Mouse (Mus musculus) cerebellum, adult 9-11 months (tissue): ENCODE measurements at regions not wholly inside any gene's neighbourhood (a gene's known extent, or its start where the extent isn't known, plus 50 kb on each side); places are given as distances from the start of the nearest gene placed in this dataset.

Experiments used
- DNase-seq: peaks from one replicate; pipeline ENCODE4 v3.0.0; 2022

DNA sequence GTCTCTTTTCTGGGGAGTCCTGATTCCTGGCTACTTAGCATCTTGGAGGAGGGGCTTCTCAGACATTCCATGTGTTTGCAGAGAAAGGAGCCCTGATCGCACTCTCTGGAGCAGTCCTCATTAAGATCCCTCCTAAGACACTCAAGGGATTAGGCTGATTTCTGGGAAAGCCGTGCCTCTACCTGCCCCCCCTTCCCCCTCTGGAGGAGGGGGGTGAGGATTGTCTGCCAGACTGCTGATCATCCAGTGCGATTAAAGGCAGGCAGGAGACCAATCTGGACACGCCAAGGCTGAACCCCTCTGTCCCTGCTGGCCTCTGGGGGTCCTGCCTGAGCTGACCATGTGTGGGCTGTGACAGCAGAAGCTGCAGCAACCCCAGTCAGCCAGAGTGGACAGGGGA, 65.4 kb downstream of the Vegfa start:
- no peak for DNase-seq

DNA sequence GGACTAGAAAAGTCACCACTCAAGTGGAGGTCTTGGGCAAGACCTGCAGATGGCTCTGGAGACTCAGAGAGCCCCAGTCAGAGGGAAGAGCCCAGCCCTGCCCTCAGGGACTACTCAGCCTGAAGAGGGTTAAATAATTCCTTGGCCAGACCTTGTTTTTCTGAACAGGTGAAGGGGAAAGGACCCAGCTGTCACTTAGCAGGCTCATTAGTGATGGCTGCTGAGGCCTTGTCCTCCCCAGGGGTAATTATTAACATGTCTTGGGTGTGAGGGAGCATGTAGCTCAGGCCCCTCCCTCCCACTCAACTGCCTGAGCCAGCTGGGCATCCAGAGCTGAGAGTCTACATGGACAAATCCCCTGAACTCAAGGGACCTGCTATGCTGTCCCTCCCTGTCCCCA, 68.1 kb downstream of the Vegfa start:
- DNase-seq, result no peak

DNA sequence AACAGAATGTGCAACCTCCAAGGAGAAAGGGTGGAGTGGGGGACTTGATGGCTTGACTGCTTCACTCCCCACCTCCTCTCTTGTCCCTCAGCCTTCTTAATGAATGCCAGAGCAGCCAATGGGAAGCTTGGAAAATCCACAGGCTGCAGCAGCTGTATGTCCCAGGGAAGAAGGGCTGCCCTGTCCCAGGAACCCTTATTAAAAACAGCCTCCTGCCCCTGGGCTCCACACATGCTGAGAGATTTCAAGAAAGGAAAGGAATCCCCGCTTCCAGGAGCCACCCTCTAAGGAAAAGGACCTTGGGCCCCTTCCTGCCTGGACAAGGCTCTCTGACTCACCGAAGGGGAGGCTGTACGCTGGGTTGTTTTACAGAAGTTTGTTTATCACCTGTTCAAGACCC, 68.8 kb downstream of the Vegfa start:
- no peak for DNase-seq

DNA sequence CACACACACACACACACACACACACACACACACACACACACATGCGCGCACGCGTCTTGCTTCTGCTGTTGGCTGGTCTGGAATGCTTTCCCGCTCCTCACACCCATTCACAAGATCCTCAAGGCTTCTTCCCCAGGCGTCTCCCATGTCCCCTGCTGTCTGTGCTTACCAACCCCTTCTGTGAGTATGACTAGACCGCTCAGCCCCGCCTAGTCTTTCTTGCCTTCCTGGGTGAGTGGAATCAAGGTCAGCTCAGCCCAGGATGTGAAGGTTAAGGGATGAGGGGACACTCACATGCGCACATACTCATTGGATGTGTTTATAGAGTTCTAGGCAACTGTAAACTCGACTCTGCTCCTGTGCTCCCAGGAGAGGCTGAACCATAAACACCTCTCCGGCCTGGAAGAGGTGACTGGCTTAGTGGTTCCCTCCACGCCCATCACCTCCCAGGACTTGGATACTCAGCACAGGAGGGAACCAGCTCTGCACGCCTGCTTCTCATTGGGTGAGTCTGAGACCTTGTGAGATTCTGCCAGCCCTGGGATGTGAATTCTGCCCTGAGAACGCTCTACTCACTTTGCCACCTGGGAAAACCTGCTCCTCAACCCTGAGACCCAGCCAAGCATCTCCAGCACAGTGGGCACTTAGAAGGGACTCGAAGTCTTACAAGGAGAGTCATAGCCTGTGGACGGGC, 70.4 kb downstream of the Vegfa start:
- no peak for DNase-seq

DNA sequence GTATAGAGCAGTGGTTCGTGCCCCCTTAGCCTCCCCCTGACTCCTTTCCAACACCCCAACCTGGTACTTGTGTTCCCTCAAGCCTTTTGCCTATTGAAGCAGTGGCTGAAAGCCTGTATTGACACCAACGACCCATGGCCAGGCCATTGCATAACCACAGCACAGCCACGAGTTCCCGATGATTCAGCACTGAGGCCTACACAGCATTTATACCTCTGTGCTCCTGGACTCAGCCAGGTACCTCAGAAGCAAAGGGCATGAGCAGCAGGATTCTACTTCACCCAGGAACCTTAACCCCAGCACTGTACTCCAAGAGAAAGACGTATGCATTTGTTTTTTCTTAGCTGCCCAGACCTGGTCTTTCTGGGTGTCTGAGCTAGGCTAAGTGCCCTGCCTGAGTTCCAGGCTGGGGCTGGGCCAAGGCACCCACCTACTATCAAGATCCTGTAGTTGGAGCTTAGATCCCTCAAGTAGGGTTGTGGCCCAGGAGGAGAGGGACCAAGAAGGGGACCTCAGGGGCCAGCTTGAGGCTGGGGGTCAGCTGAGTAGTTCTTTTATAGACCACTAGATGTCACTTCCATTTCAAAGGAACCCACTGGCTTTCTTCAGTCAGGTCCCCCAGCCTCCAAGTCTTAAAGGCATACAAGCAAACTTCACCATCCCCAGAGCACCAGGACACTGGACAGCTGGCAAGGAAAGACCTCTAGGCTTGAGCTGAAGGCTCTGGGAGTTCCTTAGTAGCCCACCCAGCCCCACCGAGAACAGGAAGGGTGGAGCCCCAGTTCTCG, 73.9 kb downstream of the Vegfa start:
- DNase-seq, result no peak

DNA sequence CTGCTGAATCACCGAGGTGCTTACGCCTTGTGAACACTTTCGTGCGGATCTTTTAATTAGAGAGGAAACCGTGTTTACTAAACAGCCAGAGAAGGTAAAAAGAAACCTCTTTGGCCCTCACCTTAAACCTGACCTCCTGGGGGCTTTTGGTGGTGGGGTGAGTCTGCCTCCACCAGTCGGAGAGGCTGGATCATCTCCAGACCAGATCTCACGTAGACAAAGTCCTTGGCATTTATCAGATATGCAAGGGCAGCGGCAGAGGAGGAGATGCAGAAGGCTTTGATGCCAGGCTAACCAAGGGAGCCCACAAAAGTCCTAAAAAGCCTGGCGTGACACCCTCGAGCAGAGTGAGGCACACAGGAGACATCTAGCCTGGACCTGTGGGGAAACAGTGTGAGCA, 76.7 kb downstream of the Vegfa start:
- no peak for DNase-seq

DNA sequence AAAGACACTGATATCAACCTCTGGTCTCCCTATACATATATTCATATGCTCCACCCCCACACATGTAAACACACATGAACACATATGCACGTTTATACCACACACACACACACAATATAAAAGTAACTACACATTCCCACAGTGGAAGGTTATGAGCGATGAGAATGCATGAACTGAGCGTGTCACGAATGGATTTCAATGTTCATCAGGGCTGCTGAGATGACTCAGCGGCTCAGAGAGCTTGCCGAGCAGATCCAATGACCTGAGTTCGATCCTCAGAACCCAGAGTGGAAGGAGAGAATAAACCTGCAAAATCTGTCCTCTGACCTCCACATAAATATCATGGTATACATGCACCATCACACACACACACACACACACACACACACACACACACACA, 77.3 kb downstream of the Vegfa start:
- DNase-seq, result no peak

DNA sequence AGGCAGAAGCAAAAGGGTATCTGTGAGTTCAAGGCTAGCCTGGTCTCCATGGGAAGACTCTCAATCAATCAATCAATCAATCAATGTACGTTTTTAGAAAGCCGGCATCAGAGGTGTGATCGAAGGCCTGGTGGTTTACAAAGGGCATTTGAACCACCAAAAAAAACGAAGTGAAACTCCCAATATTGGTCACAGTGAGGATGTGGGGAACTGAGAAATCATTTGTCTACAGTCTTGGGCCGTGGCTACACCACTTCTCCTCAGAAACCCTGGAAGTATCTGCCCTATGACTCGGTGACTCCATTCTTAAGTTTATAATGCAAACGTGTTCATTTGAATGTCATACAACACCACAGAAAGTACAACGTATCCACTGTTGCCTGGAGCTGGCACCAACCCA, 78.6 kb downstream of the Vegfa start:
- no peak for DNase-seq

DNA sequence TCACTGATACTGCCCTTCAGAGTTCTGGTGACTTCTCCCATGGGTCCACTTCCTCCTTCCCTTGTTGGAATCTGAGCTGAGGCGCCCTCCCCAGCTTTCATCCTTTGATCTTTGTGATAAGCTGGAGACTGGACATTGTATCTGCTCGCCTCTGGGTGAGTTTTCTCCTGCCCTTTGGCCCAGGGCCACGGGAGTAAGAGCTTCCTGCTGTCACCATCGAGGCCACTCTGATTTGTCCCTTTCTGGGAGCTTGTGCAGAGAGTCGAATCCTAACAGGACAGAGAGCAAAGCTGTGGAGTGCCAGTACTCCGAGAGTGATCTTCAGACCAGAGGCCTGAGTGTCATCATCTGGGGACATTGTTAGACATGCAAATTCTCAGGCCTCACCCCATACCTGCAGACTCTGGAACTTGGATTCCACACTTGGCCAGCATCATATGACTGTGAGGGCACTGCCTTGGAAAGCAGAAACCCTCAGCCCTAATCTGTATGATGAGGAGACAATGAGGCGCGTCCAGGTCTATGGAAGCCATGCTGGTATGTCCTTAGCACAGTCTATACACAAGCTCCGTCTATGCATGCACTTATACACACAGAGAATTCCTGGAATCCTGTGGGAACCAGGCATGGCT, 81.5 kb downstream of the Vegfa start:
- no peak for DNase-seq

DNA sequence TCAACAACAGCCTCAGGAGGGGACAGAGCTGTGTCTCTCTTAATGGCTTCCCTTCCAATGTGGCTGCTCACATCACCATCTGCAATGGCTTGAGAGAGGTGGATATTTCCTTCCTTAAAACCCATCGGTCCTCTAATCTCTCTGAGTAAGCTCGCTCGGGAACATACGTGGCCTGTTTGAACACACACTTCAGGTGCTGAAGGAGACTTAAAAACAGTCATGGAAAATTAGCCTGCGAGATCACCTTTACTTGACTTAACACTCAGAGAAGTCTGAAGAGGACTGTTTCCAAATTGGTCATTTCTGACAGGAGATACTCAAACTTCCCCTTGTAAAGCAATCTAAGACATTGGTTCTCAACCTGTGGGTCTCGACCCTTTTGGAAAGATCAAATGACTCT, 83.0 kb downstream of the Vegfa start:
- DNase-seq, result no peak

DNA sequence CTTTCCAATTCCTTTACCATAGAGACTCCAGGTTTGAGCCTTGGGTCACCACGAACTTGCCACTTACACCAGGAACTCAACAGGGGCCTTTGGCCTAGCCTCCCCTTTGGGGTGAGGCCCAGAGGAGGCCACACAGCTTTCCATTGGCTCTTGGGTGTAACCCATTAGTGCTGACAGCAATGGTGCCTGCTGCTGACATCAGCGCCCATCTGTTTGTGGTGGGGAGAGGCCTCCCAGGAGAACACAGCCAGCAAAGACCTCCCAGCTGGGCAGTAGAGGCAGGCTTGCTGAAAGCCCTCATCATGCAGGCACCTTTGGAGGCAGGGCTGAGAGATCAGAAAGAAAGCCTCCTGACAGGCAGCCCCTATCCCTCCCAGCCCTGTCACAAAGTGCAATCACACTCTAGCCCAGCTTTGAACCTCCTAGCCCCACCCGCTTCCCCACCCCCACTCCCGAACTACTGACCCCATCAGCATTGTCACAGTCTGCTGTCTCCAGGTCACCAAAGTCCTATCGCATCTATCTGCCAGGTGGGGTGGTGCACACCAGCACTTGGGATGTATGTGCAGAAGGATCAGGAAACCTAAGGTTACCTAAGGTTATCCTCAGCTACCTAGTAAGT, 83.7 kb downstream of the Vegfa start:
- no peak for DNase-seq

DNA sequence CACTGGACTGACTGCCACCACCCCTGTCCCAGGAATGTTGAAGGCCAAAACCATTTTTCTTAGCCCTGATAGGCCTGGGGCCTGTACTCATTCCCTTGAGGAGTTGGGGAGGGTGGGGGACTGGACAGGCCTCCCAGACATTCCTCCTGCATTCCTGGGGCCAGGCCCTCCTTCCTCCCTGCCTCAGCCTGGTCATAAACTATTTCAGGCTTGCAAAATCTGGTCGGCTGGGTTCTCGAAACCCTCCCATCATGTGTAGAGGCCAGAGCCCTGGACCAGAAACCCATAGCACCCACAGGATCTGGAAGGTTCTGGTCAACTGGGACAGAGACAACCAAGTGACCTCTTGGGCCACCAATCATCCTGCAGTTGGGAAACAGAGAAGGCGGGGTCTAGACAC, 87.2 kb downstream of the Vegfa start:
- DNase-seq, result no peak

DNA sequence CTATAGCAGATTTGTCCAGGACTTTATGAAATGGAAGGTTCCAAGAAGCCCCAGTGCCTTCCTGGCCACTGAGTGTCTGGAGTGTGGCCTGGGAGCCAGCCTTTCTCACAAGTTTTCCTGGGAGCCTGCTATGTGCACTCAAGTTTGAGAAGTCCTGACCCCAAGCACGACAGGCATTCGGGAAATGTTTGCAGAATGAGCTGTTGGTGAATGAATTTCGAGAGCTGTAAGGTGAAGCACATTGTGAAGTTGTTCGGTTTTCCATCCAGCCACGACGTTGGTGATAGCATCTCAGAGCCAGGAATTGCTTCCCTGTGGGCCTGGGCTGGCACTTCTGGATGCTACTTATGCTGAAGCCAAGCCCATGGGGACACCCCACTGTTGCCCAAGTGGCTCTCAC, 88.9 kb downstream of the Vegfa start:
- no peak for DNase-seq

DNA sequence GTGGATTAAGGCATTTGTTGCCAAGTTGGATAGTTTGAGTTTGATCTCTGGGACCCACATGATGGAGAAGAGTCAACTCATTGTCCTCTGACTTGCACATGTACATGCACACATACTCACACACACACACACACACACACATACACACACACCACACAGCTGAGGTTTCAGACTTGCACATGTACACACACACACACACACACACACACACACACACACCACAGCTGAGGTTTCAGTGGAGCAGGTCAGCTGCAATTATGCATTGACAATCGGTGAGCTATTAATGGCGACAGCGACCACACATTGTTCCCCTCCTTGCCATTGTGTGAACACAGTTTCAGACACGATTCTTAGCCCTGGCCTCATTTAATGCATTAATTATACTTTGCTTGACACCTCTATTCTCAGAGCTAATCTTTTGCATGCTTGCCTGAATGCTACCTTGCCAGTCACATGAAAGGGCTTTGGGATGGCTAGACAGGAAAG, 90.2 kb downstream of the Vegfa start:
- no peak for DNase-seq

DNA sequence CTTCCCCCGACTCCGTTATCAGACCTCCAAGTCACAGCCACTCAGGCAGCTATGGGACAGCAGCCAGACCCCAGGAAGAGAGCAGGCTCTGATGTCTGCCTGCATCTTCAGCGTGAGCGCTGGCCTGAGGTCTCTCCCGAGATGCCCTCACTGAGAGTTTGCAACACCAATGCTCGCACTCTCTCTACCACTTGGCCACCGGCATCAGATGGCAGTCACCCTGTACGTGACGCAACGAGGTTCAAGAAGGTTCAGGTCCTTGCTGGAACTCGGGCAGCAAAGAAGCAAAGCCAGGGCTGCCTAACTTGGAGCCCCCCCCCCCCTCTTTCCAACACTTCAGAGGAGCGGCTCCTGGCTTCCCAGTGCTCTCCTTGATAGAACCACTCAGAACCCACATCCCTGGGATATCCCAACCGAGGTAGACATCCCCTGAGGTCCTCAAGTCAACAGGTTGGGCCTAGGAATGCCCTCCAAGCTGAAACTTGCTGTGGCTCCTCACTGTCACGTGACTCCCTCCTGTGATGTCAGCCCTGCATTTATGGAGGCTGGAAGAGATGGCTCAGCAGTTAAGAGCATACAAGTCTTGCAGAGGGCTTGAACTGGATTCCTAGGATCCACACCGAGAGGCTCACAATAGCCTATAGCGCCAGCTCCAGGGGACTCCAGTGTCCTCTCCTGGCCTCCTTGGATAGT, 91.9 kb downstream of the Vegfa start:
- no peak for DNase-seq

DNA sequence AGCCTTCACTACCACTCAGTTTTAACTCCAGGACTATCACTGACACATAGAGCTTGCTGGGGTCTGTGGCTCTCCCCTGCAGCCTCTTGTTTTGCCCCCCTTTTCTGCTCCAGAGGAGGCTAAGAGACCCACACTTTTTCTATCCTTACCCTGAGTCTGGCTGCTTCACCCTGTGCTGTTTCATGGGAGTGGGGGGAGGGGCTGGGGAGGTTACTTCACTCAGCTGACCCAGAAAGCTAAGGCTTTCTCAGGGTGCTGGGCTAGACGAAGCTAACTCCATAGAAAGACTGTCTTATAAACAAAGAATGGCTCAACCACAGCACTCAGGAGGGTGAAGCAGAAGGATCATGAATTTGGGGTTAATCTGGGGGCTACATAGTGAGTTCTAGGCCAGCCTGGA, 93.9 kb downstream of the Vegfa start:
- no peak for DNase-seq

DNA sequence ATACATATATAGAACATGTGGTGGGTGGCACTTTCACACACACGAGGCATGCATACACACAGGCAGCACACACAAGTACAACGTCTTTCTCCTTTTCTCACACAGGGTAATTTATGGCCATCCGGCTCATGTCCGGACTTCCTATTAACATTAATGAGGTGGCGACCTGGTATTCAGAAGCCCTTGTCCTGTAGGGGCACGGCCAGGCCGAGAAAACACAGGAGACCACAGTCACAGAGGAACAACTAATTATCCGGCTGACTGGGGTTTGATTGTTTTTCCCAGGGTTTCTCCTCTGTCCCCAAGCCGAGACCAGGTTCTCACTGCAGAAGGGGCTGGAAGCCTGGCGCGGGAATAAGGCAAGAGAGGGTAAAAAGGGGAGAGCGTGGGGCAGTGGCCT, 95.6 kb downstream of the Vegfa start:
- DNase-seq, result no peak

DNA sequence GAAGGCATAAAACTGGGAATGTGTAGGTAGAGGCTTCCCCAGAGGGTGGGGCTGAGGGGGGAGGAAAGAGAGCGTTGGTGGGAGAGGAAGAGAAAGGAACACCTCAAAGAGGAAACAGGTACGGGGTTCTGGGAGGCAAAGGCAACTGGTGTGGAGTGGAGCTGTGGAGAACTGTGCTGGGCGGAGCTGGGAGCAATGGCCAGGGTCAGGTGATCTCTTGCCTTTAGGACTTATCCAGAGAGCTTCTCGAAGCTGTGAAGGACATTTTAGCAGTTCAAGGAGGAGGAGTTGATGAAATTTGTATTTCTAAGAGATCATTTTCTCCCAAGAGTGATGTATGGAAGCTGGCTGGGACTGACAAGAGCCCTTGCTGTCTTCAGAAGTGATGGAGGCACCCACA, 96.9 kb downstream of the Vegfa start:
- no peak for DNase-seq

DNA sequence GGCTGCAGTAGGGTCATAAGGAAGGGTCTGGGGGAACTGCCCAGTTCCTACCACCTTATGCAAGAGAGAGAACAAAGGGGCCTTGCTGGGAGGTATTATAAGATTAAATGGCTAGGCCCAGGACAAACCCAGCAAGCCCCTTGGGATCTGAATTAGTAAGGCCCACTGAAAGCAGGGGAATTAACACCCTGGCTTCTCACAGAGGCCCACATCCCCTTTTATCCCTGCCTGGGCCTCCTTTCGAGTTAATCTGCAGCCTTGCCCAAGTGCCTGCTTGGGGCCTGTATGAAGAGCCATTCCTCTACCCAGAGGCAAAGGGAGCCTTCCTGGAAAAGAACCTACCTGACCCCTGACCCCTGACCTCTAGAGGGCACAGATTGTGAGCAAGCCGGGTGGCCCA, 98.2 kb downstream of the Vegfa start:
- DNase-seq, result no peak

DNA sequence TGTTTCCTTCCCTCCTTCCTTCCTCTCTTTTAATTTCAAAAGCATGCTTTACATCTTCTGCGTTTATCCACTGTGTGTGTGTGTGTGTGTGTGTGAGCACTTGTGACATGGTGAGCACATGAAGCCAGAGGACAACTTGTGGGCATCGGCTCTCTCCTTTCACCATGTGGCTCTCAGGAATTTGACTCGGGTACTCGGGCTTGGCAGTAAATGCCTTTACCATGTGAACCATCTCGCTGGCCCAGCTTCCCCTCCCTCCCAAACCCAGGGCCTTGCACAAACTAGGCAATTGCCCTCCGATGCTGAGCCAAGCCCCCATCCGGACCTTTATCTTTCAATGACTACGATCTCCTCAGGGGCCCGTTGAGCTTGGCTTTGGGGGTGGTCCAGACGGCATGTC, 99.1 kb downstream of the Vegfa start:
- no peak for DNase-seq

DNA sequence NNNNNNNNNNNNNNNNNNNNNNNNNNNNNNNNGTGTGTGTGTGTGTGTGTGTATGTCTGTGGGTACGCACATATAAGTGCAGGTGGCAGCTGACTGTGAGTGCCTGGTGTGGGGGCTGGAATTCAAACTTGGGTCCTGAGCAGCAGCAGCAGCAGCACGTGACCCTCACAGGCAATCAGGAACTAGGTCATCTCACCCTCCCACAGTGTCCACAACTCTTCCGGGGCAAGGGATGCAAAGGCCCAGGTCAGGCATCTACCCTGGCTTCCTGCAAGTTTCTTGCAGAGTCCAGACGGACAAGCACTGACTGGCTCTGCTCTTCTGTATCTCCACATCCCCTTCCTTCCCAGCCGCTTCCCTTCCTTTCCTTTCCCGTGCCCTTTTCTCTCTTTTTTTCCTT, 99.6 kb downstream of the Vegfa start:
- DNase-seq, result no peak

DNA sequence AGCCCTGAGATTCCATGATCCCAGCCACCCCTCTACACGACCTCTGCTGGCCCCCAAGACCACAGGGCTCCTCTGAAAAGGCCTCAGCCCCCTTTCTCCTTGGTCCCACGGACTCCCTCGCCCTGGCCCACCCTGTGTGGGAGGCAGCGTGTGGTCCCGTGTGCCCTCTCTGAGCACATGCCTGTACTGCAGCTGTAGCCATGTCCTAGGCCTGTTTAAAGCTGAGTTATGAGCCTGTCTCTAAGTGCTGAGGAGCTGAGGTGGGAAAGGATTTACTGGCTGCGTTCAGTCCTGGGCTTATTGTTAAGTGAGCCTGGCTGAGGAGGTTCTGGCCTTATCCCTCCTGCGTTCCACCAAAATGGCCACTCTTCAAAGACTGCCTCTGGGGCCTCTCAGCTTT, 102.6 kb downstream of the Vegfa start:
- DNase-seq, result no peak

DNA sequence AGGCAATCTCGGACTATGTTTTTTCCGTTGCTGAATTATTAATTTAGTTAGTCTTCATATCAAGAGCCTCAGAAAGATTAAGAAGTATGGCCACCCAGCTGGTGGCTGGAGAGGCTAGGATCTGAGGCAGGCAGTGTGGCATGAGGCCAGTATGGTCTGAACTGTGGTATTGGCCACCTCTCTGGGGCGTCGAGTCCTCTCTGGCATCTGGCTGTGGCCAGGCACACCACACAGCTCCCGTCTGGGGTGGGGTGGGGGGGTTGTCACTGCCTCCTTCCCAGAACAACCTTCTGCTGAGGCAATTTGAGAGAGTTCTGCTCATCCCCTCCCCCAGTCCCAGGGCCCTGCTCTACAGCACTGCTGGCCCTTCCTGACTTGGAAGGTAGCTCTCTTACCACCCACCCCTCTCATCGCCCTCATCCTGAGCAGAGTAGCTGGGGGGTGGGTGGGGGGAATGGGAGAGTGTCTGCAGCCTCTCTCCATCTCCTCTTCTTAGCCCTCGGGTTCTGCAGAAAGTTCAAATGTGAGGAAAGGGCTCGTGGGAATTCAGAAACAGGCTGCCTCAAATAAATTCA, 103.2 kb downstream of the Vegfa start:
- no peak for DNase-seq
